Mouse (Mus musculus) neutrophil, adult 65 days (primary cell): Measurements from ENCODE around the gene Padi6. TPM values are rescaled to one million over a fixed set of nuclear protein-coding genes. Genes with fewer than 3 reads are reported as not detected.

Source experiments
- total RNA-seq: library from RNA; stranded (reverse); gene quantifications from 2 replicates; pipeline ENCODE4 v1.2.4, GENCODE M21; 2023

The Padi6 gene
- 0.51 TPM in 1 of 2 replicates, not detected in the other for total RNA-seq

DNA sequence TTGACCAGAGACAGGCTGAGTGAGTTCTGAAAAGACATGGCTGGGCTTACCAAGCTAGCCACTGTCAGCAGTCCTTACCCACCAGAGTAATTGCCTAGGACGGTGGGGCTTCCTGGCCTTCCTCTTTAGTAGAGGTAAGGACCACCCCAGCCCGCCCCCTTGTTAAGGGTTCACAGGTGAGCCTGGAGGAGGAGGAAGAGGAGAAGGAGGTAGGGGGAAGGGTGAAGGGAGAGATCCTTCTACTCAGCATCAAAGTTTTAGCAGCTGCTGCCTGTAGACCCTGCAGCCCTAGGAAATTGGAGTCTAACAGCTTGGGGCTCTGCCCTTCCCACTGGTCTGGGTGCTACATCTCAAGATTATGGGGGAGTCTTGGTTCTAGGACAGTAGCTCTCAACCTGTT lies at the start of gene Padi6:
Gene Padi6, minus strand, starts transcription at position 101 of the 400 bp plus-strand sequence.

DNA sequence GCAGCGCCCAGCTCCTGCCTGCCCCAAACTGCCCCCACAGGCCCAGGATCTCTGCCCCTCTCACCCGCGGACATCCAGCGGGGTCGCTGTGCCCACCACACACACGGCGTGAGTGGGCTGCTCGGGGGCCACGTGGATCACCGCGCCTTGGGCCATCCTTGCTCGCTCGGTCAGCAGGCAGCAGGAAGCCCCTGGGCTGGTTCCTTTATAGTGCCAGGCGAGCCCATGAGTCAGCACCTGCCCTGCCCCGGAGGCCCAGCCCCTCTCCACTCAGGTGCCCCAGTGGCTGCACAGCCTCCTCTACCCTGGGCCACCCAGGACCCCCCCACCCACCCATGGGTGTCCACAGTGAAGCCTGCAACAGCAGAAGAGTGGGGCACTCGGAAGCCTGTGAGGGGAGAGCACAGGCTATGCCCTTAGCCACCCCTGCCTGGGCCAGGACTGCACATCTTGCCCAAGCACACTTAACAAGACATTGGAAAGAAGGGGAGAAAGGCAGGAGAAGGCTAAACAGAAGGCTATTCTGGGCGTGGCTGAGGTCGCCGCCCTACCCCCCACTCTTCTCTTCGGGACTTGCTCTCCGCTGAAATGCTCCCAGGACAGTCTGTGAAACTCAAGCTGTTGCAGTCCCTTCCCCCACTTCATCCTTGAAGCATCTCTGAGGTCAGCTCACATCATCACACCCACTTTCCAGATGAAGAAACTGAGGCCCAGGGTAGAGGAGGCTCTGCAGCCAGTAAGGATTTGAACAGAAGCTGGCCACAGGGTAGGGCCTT lies 31.8 kb upstream of the Padi6 start, which contains the start of gene Padi4:
Gene Padi4, minus strand, starts transcription at position 212 of the 776 bp plus-strand sequence.

DNA sequence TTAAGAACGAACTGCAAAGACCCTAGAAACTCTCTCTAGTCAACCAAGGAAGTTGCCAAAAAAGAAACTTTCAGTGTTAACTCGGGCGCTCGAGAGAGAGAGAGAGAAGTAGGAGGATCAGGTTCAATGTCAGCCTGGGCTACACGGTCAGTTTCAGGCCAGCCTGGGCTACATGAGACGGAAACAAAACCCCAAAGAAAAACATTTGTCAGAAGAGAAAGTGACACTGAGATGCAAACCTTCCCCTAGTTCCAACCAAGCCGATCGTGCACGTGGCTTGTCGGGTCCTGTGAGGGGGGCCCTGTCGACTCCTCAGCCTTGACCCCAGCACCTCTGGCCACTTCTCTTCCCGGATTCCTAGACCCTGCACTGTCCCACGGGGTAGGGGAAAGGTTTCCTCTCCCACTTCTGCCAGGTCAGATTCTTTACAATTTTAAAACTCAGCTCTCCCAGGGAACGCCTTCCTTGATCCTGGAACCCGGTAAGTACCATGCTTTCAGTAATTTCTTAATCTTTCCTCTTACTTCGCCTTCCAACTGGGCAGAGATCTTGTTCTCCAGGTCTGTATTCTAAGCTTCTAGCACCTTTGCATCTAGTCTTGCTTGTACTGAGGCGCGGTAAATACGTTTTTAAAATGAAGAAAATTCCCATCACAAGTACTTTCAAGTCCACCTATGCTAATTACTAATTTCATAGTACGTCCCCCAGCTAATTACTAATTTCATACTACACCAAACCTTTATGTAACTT lies 42.0 kb downstream of the Padi6 start, which contains the start of gene Rcc2:
Gene Rcc2, plus strand, starts transcription at position 273 of the 750 bp plus-strand sequence.

Other genes starting within 250 kb of the Padi6 start
- gene Arhgef10l, start 76.6 kb downstream of the Padi6 start, total RNA-seq = 20.8 and 33.5 TPM in 2 replicates
- gene Rcc2, start 42.1 kb downstream of the Padi6 start, total RNA-seq = 52.5 and 60.6 TPM in 2 replicates
- gene Padi4, start 31.6 kb upstream of the Padi6 start, total RNA-seq = 508 and 529 TPM in 2 replicates
- 0.44 and 0.61 TPM in 2 replicates for gene Padi3, start 68.0 kb upstream of the Padi6 start, total RNA-seq
- not detected in 2 replicates for gene Padi1, start 103.1 kb upstream of the Padi6 start, total RNA-seq
- gene Padi2, start 163.7 kb upstream of the Padi6 start, total RNA-seq = 22.5 and 31.9 TPM in 2 replicates
- 64.7 and 69.5 TPM in 2 replicates for gene Sdhb, start 218.6 kb upstream of the Padi6 start, total RNA-seq
- 41.5 and 52.2 TPM in 2 replicates for gene Atp13a2, start 244.2 kb upstream of the Padi6 start, total RNA-seq